Mouse (Mus musculus) heart, postnatal 0 days (tissue): ENCODE measurements around the gene Rgs6. TPM values are rescaled to one million over a fixed set of nuclear protein-coding genes. Genes with fewer than 3 reads are reported as not detected.
A peak's percentile ranks its signal among the peaks of the same experiment; 100 is the strongest.

Source experiments
- ATAC-seq: fragments of 200-750 bp; cut with Nextera tagmentation; 2 replicates; pipeline ENCODE4 v1.8.0; 2017; ENCODE audit warnings: low read depth, moderate number of reproducible peaks, moderate library complexity; ENCODE audit not compliant: insufficient read depth
- DNase-seq: peaks from one replicate; pipeline ENCODE4 v3.0.0-alpha.2; 2016; ENCODE audit warnings: low spot score
- H3K27ac ChIP-seq: fragments of 300-500 bp; sonication (generic); 2 replicates; pipeline ENCODE4 v1.5.1; 2014; ENCODE audit warnings: low read depth, mild to moderate bottlenecking
- H3K27me3 ChIP-seq: fragments of 300-500 bp; sonication (generic); 2 replicates; pipeline ENCODE4 v1.6.1; 2014; ENCODE audit warnings: low read length, mixed read lengths; ENCODE audit not compliant: control insufficient read depth, insufficient read depth
- H3K36me3 ChIP-seq: fragments of 300-500 bp; sonication (generic); replicated peaks from 2 replicates; pipeline ENCODE4 v1.6.1; 2014; ENCODE audit warnings: low read length, mixed read lengths; ENCODE audit not compliant: control insufficient read depth, insufficient read depth
- H3K4me1 ChIP-seq: fragments of 300-500 bp; sonication (generic); 2 replicates; pipeline ENCODE4 v1.6.1; 2014; ENCODE audit warnings: antibody characterized with exemption; ENCODE audit not compliant: control insufficient read depth, insufficient read depth
- H3K4me2 ChIP-seq: fragments of 300-500 bp; sonication (generic); 2 replicates; pipeline ENCODE4 v1.6.1; 2014; ENCODE audit warnings: low read depth, mild to moderate bottlenecking, low read length, moderate library complexity
- H3K4me3 ChIP-seq: fragments of 300-500 bp; sonication (generic); 2 replicates; pipeline ENCODE4 v1.5.1; 2014; ENCODE audit warnings: low read depth, low read length
- H3K9ac ChIP-seq: fragments of 300-500 bp; sonication (generic); replicated peaks from 2 replicates; pipeline ENCODE4 v1.6.1; 2014; ENCODE audit warnings: low read depth, low read length, mixed read lengths
- H3K9me3 ChIP-seq: fragments of 300-500 bp; sonication (generic); replicated peaks from 2 replicates; pipeline ENCODE4 v1.6.1; 2016; ENCODE audit warnings: low read length; ENCODE audit not compliant: control insufficient read depth
- CTCF ChIP-seq: IDR thresholded peaks from 2 replicates; pipeline ENCODE4 v1.5.1; 2016; ENCODE audit warnings: antibody characterized with exemption, control low read depth, low read depth
- EP300 ChIP-seq: IDR thresholded peaks from 2 replicates; pipeline ENCODE4 v1.6.1; 2016; ENCODE audit warnings: antibody characterized with exemption, low read depth
- WGBS: fragments of 180-500 bp; shearing (Covaris S2); extraction: QIAGEN DNeasy Blood & Tissue Kit; methylation state at CpG from one replicate; pipeline ENCODE4 v1.1.7; 2014; 5-methylcytosine and 5-hydroxymethylcytosine counted together
- polyA plus RNA-seq: library from polyadenylated mRNA; unstranded; fragments of >200 nt; fragmentation: Nextera tagmentation; extraction: Ambion mirVana; gene quantifications from 2 replicates; pipeline ENCODE4 v1.2.1, GENCODE M21; 2015
- total RNA-seq: library from RNA; depleted of rRNA; stranded (reverse); fragments of >200 nt; gene quantifications from 2 replicates; pipeline ENCODE4 v1.2.3, GENCODE M21; 2014; ENCODE audit warnings: low replicate concordance

Gene Rgs6
- total and polyA plus RNA-seq, 2 experiments from 2014 or later, result 12.1 to 16.5 TPM

DNA sequence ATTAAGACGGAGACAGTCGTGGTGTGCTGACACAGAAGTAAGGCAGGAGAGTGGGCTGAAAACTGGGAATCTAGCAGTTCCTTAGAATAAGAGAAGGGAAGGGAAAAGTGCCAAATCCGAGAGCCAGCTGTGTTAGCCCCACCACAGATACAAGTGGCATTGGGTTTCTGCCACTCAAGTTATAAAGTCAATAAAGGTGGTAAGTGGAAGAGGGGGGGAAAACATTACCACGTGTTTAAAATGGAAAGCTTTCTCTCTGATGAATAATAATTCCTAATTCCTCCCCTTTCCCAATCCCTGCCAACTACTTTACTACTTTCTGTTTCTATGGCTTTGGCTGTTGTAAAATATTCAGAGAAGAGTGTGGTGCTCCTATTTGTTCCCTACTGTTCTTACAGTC is 352.4 kb downstream of the Rgs6 start:
- ATAC-seq (no peak), DNase-seq (no peak)
- TF ChIP-seq CTCF, result no peak
- TF ChIP-seq EP300, result no peak
- Histone ChIP-seq H3K9ac (no peak overlapping the region), H3K27me3 (no peaks in the 10 kb centered on the region), H3K27ac (no peak overlapping the region), H3K4me2 (no peak overlapping the region), H3K4me1 (peaks cover 9% of the 10 kb centered on the region), H3K4me3 (no peak overlapping the region), H3K36me3 (no peaks in the 10 kb centered on the region), H3K9me3 (no peaks in the 10 kb centered on the region)
- 72% methylated on average over 4 of the region's 4 CpGs for WGBS

DNA sequence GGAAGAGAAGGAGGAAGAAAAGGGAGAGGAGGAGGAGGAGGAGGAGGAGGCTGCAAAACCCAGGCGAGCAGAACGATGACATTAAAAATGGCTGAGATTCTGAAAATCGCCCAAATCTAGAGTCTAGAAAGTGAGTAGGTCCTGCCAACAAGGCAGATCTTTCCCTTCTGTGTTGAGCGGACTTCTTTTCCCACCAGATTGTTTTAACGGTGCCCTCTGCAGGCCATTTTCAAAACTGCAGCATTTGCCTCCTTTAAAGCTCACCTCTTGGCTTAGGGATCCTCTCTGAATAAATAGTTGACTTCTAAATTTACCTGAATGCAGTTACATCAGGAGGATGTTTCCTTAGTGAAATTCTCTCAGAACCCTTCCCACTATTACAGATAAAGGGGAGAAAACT is 358.4 kb downstream of the Rgs6 start:
- Histone ChIP-seq H3K36me3 (no peaks in the 10 kb centered on the region), H3K4me3 (no peak overlapping the region), H3K9ac (no peak overlapping the region), H3K27me3 (no peaks in the 10 kb centered on the region), H3K27ac (no peak overlapping the region), H3K4me2 (peak overlapping the region; percentile 42), H3K4me1 (0 out of 2 replicates have a peak, but pooled peaks cover 7% of the 10 kb centered on the region), H3K9me3 (no peaks in the 10 kb centered on the region)
- WGBS, result 10% methylated on average over 5 of the region's 5 CpGs
- peak; percentile 82 for TF ChIP-seq CTCF
- TF ChIP-seq EP300, result no peak
- no peak; the same call in 1 of the 2 replicates for ATAC-seq
- DNase-seq, result peak; percentile 80

DNA sequence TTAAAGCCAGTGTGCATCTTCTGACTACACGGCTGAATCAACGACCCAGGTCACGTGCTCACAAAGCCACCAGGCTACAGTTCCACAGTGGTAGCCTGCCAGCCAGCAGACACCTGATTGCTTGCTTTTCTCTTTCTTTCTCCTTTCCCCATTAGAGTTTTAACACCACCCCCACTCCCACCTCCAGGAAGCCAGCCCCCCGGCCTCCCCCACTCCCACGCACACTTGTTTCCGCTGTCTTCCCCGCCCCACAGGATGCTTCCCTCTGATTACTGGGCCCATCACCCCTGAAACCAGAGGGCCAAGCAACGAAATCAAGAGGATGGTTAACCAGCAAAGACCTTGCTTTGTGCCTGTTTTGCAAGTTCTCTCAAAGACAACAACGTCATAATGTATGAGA is 373.0 kb downstream of the Rgs6 start:
- H3K4me2 ChIP-seq, result no peak overlapping the region
- no peak overlapping the region for H3K9ac ChIP-seq
- 63% methylated on average over 9 of the region's 9 CpGs for WGBS
- H3K4me1 ChIP-seq, result peaks cover 10% of the 10 kb centered on the region
- no peak for ATAC-seq
- no peaks in the 10 kb centered on the region for H3K36me3 ChIP-seq
- DNase-seq, result no peak
- H3K27ac ChIP-seq, result no peak overlapping the region
- no peaks in the 10 kb centered on the region for H3K27me3 ChIP-seq
- H3K9me3 ChIP-seq, result no peaks in the 10 kb centered on the region
- no peak for TF ChIP-seq CTCF
- no peak for TF ChIP-seq EP300
- H3K4me3 ChIP-seq, result no peak overlapping the region

DNA sequence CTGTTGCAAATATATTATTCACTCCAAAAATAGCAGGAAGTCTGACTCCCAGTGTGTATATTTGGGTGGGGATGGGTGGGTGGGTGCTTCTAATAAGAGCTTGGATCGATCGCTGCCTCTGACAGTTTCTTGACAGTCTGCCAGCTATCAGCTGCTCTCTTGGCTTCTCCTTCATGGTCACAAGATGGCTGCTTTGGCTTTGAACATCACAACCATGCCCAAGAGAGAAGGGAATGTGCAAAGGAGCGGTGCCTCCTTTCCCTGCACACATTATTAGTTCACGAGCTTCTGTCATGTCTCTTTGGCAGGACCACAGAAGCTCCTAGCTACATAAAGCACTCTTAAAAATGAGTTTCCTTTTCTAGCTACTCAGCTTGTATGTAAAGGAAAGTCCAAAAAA is 373.8 kb downstream of the Rgs6 start:
- no peaks in the 10 kb centered on the region for H3K9me3 ChIP-seq
- H3K9ac ChIP-seq, result no peak overlapping the region
- no peaks in the 10 kb centered on the region for H3K27me3 ChIP-seq
- no peak for DNase-seq
- whole genome bisulfite sequencing, result 38% methylated on average over 4 of the region's 4 CpGs
- H3K27ac ChIP-seq, result no peak overlapping the region
- ATAC-seq, result no peak
- no peak for TF ChIP-seq CTCF
- TF ChIP-seq EP300, result no peak
- H3K4me1 ChIP-seq, result peaks cover 10% of the 10 kb centered on the region
- H3K4me3 ChIP-seq, result no peak overlapping the region
- no peaks in the 10 kb centered on the region for H3K36me3 ChIP-seq
- no peak overlapping the region for H3K4me2 ChIP-seq

DNA sequence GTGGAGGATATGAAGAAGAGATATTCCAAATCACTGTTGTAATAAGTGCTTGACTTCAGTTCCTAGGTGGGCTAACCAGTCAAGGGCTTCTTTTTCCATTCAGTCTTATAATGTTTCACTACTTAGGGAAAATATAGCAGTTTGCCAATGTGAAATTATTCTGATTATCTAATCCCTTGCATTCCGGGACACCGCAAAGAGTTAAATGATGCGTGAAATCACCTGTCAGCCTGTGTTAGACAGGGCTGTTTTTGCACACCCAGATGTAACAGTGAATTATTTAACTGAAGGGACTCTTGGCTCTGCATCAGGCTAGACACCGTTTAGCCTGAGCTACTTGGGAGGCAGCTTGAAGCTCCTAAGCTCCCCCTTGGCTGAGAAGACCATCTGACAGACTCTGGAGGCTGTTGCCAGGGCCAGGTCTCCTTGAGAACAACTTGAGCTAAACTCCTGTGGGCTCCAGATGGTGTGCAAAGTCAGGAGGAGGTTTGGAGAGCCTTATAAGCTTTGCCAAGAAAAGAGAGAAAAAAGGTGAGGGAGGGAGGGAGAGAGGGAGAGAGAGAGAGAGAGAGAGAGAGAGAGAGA is 382.5 kb downstream of the Rgs6 start:
- no peak overlapping the region for H3K4me2 ChIP-seq
- DNase-seq (no peak), ATAC-seq (no peak)
- no peaks in the 10 kb centered on the region for H3K4me1 ChIP-seq
- H3K9me3 ChIP-seq, result no peaks in the 10 kb centered on the region
- no peak overlapping the region for H3K27ac ChIP-seq
- H3K27me3 ChIP-seq, result no peaks in the 10 kb centered on the region
- no peak overlapping the region for H3K4me3 ChIP-seq
- TF ChIP-seq CTCF (no peak), EP300 (no peak)
- no peaks in the 10 kb centered on the region for H3K36me3 ChIP-seq
- 85% methylated on average over 4 of the region's 4 CpGs for WGBS
- no peak overlapping the region for H3K9ac ChIP-seq

DNA sequence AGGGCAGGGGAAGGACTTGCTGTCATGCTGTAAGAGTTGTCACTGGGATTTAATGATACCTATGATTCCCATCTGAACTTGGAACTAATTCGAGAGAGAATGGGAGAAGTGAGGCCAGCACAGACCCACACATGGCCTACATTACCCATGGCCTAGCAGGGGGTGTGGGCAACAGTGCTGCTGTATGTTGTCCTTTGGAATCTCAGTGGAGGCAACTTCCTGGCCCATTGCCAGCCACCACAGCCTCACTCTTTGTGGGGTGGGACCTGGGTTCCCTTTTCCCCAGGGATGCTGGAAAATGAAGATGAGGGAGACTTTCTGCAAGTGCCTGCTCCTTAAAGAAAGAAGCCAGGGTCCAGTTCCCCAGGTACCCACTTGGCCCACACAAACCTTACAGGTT is 383.1 kb downstream of the Rgs6 start:
- Histone ChIP-seq H3K36me3 (no peaks in the 10 kb centered on the region), H3K9me3 (no peaks in the 10 kb centered on the region), H3K27ac (no peak overlapping the region), H3K4me1 (no peaks in the 10 kb centered on the region), H3K27me3 (no peaks in the 10 kb centered on the region), H3K4me3 (no peak overlapping the region), H3K9ac (no peak overlapping the region), H3K4me2 (no peak overlapping the region)
- TF ChIP-seq EP300 (no peak), CTCF (no peak)
- no peak for ATAC-seq
- DNase-seq, result no peak
- WGBS, result 75% methylated on average over 1 of the region's 1 CpGs
